ENCODE assay signal across 24 mouse cellular contexts in genomic region chr10:61234319-61234718, GRCm38 (mm10). TPM values are rescaled to one million over a fixed set of nuclear protein-coding genes. Genes with fewer than 3 reads are reported as not detected.
DNase-seq lines count a peak whose midpoint lies in the region; ATAC-seq and TF ChIP-seq lines count a peak whose summit lies in the region.
"Had no signal": no experiment of that assay in that cellular context is flagged by ENCODE, and none has a peak within 500 bp of the region (broad histone marks: within the 10 kb centered on the region; RNA-seq: fewer than 3 reads in every experiment).

No protein-coding gene starts in this region.

- no peak overlapping the region for H3K4me3 ChIP-seq in midbrain, embryonic 11.5 days (ENCODE audit: low read depth, low read length)
- H3K4me3 ChIP-seq in midbrain, embryonic 13.5 days (replicated peaks) = no peak overlapping the region
- no peak overlapping the region for H3K4me3 ChIP-seq in thymus, adult 2 months (ENCODE audit: control insufficient read depth, insufficient read depth, low read length)
- H3K4me3 ChIP-seq: embryonic facial prominence, embryonic 13.5 days; gastrocnemius, adult 2 months; heart, embryonic 13.5 days; hindbrain, embryonic 15.5 days; kidney, embryonic 15.5 days; megakaryocyte, embryonic 14.5 days; neural tube, embryonic 12.5 days had no signal

- intact Hi-C loops in left cerebral cortex, postnatal 4 days (cut with DNase I) = no loop called here

- TF ChIP-seq CTCF in thymus, adult 2 months (IDR thresholded peaks at IDR 0.05; ENCODE audit: borderline replicate concordance, control insufficient read depth, extremely low read depth, insufficient read depth, low read length, poor library complexity) = no peak

- peak; percentile 60 for DNase-seq in midbrain, embryonic 11.5 days (ENCODE audit: low spot score, missing footprints)
- DNase-seq in hindlimb bud, embryonic 11.5 days (ENCODE audit: extremely low spot score, low read depth, low spot score) = peak; percentile 12
- peak; percentile 56 for DNase-seq in thymus, adult 2 months
- no peak for DNase-seq in ovary, postnatal 10 days (ENCODE audit: low spot score)
- DNase-seq in left cerebral cortex, postnatal 4 days = no peak
- DNase-seq: adrenal gland, adult 2 months; cerebellum, adult 8-10 months; gastrocnemius, adult 2 months; heart, postnatal 4 days; kidney, postnatal 4 days; liver, postnatal 0 days; lung, postnatal 14 days had no signal

- no peaks in the 10 kb centered on the region for H3K27me3 ChIP-seq in midbrain, embryonic 11.5 days (ENCODE audit: control insufficient read depth, insufficient read depth, low read length)
- H3K27me3 ChIP-seq in midbrain, embryonic 13.5 days = no peaks in the 10 kb centered on the region
- no peaks in the 10 kb centered on the region for H3K27me3 ChIP-seq in thymus, adult 2 months (ENCODE audit: control insufficient read depth, insufficient read depth, low read length)
- H3K27me3 ChIP-seq: hindbrain, embryonic 15.5 days; kidney, embryonic 15.5 days; neural tube, embryonic 12.5 days had no signal

- WGBS in midbrain, embryonic 11.5 days = 84% methylated on average over 4 of the region's 4 CpGs
- WGBS in midbrain, embryonic 13.5 days = 82% methylated on average over 4 of the region's 4 CpGs
- 11% methylated on average over 4 of the region's 4 CpGs for WGBS in thymus, adult 2 months

- H3K4me1 ChIP-seq in midbrain, embryonic 11.5 days (ENCODE audit: control insufficient read depth, insufficient read depth, low read length) = no peaks in the 10 kb centered on the region
- 0 out of 2 replicates have a peak, but pooled peaks cover 6% of the 10 kb centered on the region for H3K4me1 ChIP-seq in midbrain, embryonic 13.5 days (replicated peaks)
- peaks cover 55% of the 10 kb centered on the region for H3K4me1 ChIP-seq in thymus, adult 2 months (replicated peaks; ENCODE audit: control insufficient read depth, insufficient read depth, low read length)
- H3K4me1 ChIP-seq: heart, embryonic 13.5 days; hindbrain, embryonic 15.5 days; megakaryocyte, embryonic 14.5 days; neural tube, embryonic 12.5 days had no signal

- H3K27ac ChIP-seq in midbrain, embryonic 11.5 days (ENCODE audit: low read depth, low read length) = no peak overlapping the region
- no peak overlapping the region for H3K27ac ChIP-seq in midbrain, embryonic 13.5 days
- H3K27ac ChIP-seq in thymus, adult 2 months (ENCODE audit: control insufficient read depth, insufficient read depth, low read length) = peak overlapping the region; percentile 94
- H3K27ac ChIP-seq: embryonic facial prominence, embryonic 13.5 days; gastrocnemius, adult 2 months; heart, embryonic 13.5 days; hindbrain, embryonic 15.5 days; kidney, embryonic 15.5 days; neural tube, embryonic 12.5 days had no signal

- no peak for ATAC-seq in midbrain, embryonic 11.5 days (ENCODE audit: low FRiP score)
- ATAC-seq in midbrain, embryonic 13.5 days = no peak
- no peak for ATAC-seq in monocyte, adult 5-6 weeks (replicated peaks; ENCODE audit: insufficient number of reproducible peaks, low FRiP score, low TSS enrichment, poor library complexity, severe bottlenecking)
- ATAC-seq: forebrain, embryonic 16.5 days; intestine, postnatal 0 days; liver, postnatal 0 days; midbrain, embryonic 16.5 days had no signal

- no peaks in the 10 kb centered on the region for H3K9me3 ChIP-seq in midbrain, embryonic 11.5 days (ENCODE audit: control insufficient read depth, low read length)
- H3K9me3 ChIP-seq in midbrain, embryonic 13.5 days = peaks cover 9% of the 10 kb centered on the region; the same call in 1 of the 2 replicates
- H3K9me3 ChIP-seq: embryonic facial prominence, embryonic 13.5 days; hindbrain, embryonic 15.5 days; kidney, embryonic 15.5 days had no signal

- no peaks in the 10 kb centered on the region for H3K36me3 ChIP-seq in midbrain, embryonic 11.5 days (ENCODE audit: control insufficient read depth, insufficient read depth, low read length)
- no peaks in the 10 kb centered on the region for H3K36me3 ChIP-seq in midbrain, embryonic 13.5 days
- H3K36me3 ChIP-seq in thymus, adult 2 months (ENCODE audit: control insufficient read depth, insufficient read depth, low read length) = no peaks in the 10 kb centered on the region
- H3K36me3 ChIP-seq: embryonic facial prominence, embryonic 13.5 days; heart, embryonic 13.5 days; hindbrain, embryonic 15.5 days; kidney, embryonic 15.5 days; neural tube, embryonic 12.5 days had no signal

- no peak overlapping the region for H3K9ac ChIP-seq in midbrain, embryonic 11.5 days (ENCODE audit: low read length)
- no peak overlapping the region for H3K9ac ChIP-seq in midbrain, embryonic 13.5 days (replicated peaks)
- H3K9ac ChIP-seq: embryonic facial prominence, embryonic 13.5 days; heart, embryonic 13.5 days; hindbrain, embryonic 15.5 days; kidney, embryonic 15.5 days; liver, postnatal 0 days; neural tube, embryonic 12.5 days had no signal

- TF ChIP-seq POLR2A in thymus, adult 2 months (IDR thresholded peaks at IDR 0.05; ENCODE audit: control insufficient read depth, extremely low read depth, insufficient read depth, low read length, poor library complexity) = no peak

- H3K4me2 ChIP-seq in midbrain, embryonic 11.5 days = no peak overlapping the region
- no peak overlapping the region for H3K4me2 ChIP-seq in midbrain, embryonic 13.5 days (replicated peaks)
- H3K4me2 ChIP-seq: embryonic facial prominence, embryonic 13.5 days; heart, embryonic 13.5 days; hindbrain, embryonic 15.5 days; kidney, embryonic 15.5 days; neural tube, embryonic 12.5 days had no signal

RNA-seq across cellular contexts. Expression of gene Adamts14, which starts 38.9 kb away (rescaled TPM):
- polyA plus RNA-seq in midbrain, embryonic 11.5 days (2014; fragmentation: Nextera tagmentation; extraction: Ambion mirVana) = 0.21 and 0.31 TPM in 2 replicates
- 0.24 and 0.28 TPM in 2 replicates for polyA plus RNA-seq in midbrain, embryonic 13.5 days (2015; fragmentation: Nextera tagmentation; extraction: Ambion mirVana)
- polyA plus RNA-seq in thymus, adult 2 months (2012; rRNA removed) = 2.7 and 3.3 TPM in 2 replicates
- 25.6 to 108 TPM (median 30.9 TPM) in 3 replicates for total RNA-seq in monocyte, adult 5-6 weeks (2017)
- 1 to 10 TPM; 1.0 to 1.5 TPM for total RNA-seq in left cerebral cortex, postnatal 4 days (2021)
- total RNA-seq: granulocyte monocyte progenitor cell, adult 5-6 weeks had no signal

Comparison
In these comparisons a context has a peak if more than half of its experiments do, and no peak if none do; other contexts are left out.
1. DNase-seq: peak in midbrain, embryonic 11.5 days (single experiment), hindlimb bud, embryonic 11.5 days (single experiment) and thymus, adult 2 months (single experiment); none in ovary, postnatal 10 days (single experiment) and left cerebral cortex, postnatal 4 days (single experiment).